Mouse (Mus musculus) megakaryocyte, embryonic 14.5 days (primary cell): ENCODE measurements around the gene Hist1h2ae. TPM values are rescaled to one million over a fixed set of nuclear protein-coding genes. Genes with fewer than 3 reads are reported as not detected.
"Not testable (repeated sequence)": the region's sequence is repeated elsewhere in the genome, so short reads cannot be mapped to it uniquely, and the experiment has no call there.

Experiments used
- H3K27me3 ChIP-seq: replicated peaks from 2 replicates; pipeline ENCODE3; 2012; ENCODE audit warnings: inconsistent platforms
- H3K36me3 ChIP-seq: replicated peaks from 2 replicates; pipeline ENCODE3; 2012; ENCODE audit warnings: low read length, inconsistent platforms, mixed read lengths
- H3K4me1 ChIP-seq: 2 replicates; pipeline ENCODE4 v1.6.1; 2012; ENCODE audit warnings: inconsistent platforms
- H3K4me3 ChIP-seq: replicated peaks from 2 replicates; pipeline ENCODE3; 2012; ENCODE audit warnings: moderate library complexity, mild to moderate bottlenecking, inconsistent platforms
- H3K9me3 ChIP-seq: 2 replicates; pipeline ENCODE4 v1.6.1; 2012; ENCODE audit warnings: inconsistent platforms
- FLI1 ChIP-seq: IDR thresholded peaks from 2 replicates; pipeline ENCODE4 v1.6.1; 2012; ENCODE audit warnings: low read length, inconsistent platforms, mixed read lengths
- GATA1 ChIP-seq: IDR thresholded peaks from 3 replicates; pipeline ENCODE4 v1.6.1; 2012; ENCODE audit warnings: mixed read lengths, low read length, inconsistent platforms, borderline replicate concordance
- polyA plus RNA-seq: library from polyadenylated mRNA; stranded (reverse); fragments of >175 nt; gene quantifications from 2 replicates; pipeline ENCODE4 v1.2.3, GENCODE M21; 2012; ENCODE audit warnings: low replicate concordance; ENCODE audit not compliant: insufficient read depth

Gene Hist1h2ae
- polyA plus RNA-seq, 1 experiment, result 13.6 TPM

GRCm38 (mm10) chr13:23584331-23584730, 13.3 kb upstream of the Hist1h2ae start:
- Histone ChIP-seq H3K36me3 (no peaks in the 10 kb centered on the region), H3K4me3 (peak overlapping the region; percentile 93), H3K4me1 (peaks cover 69% of the 10 kb centered on the region), H3K9me3 (no peaks in the 10 kb centered on the region), H3K27me3 (no peaks in the 10 kb centered on the region)
- TF ChIP-seq FLI1 (no peak), GATA1 (no peak)

- no peaks in the 10 kb centered on the region for H3K9me3 ChIP-seq
- no peaks in the 10 kb centered on the region for H3K27me3 ChIP-seq
- no peaks in the 10 kb centered on the region for H3K36me3 ChIP-seq
- H3K4me1 ChIP-seq, result peaks cover 61% of the 10 kb centered on the region
- TF ChIP-seq FLI1 (no peak), GATA1 (no peak)
- H3K4me3 ChIP-seq, result peak overlapping the region; percentile 88
Observed at GRCm38 (mm10) chr13:23583387-23584068, 12.5 kb upstream of the Hist1h2ae start.

- no peaks in the 10 kb centered on the region for H3K27me3 ChIP-seq
- TF ChIP-seq GATA1, result no peak
- no peak for TF ChIP-seq FLI1
- H3K9me3 ChIP-seq, result no peaks in the 10 kb centered on the region
- peaks cover 57% of the 10 kb centered on the region for H3K4me1 ChIP-seq
- H3K36me3 ChIP-seq, result no peaks in the 10 kb centered on the region
- H3K4me3 ChIP-seq, result peak overlapping the region; percentile 88
Observed at GRCm38 (mm10) chr13:23582219-23583056, 11.4 kb upstream of the Hist1h2ae start.

GRCm38 (mm10) chr13:23581408-23582218, 10.6 kb upstream of the Hist1h2ae start, which contains the start of gene Hist1h4d:
Hist1h4d (plus strand) TSS chr13:23581598.
- H3K4me3 ChIP-seq, result peak within 1 kb of the TSS; percentile 88
- H3K36me3 ChIP-seq, result no peaks in the 10 kb centered on the region
- no peaks in the 10 kb centered on the region for H3K27me3 ChIP-seq
- peaks cover 59% of the 10 kb centered on the region for H3K4me1 ChIP-seq
- no peaks in the 10 kb centered on the region for H3K9me3 ChIP-seq
- TF ChIP-seq GATA1 (no peak), FLI1 (no peak)

- TF ChIP-seq GATA1 (no peak), FLI1 (no peak)
- Histone ChIP-seq H3K27me3 (no peaks in the 10 kb centered on the region), H3K4me1 (peaks cover 50% of the 10 kb centered on the region), H3K9me3 (no peaks in the 10 kb centered on the region), H3K4me3 (no peak overlapping the region), H3K36me3 (no peaks in the 10 kb centered on the region)
Observed at GRCm38 (mm10) chr13:23577835-23578234, 6.8 kb upstream of the Hist1h2ae start.

GRCm38 (mm10) chr13:23576906-23577639, 6.1 kb upstream of the Hist1h2ae start:
- H3K27me3 ChIP-seq, result no peaks in the 10 kb centered on the region
- H3K36me3 ChIP-seq, result no peaks in the 10 kb centered on the region
- no peaks in the 10 kb centered on the region for H3K9me3 ChIP-seq
- H3K4me3 ChIP-seq, result peak overlapping the region; percentile 89
- TF ChIP-seq FLI1 (no peak), GATA1 (no peak)
- peaks cover 50% of the 10 kb centered on the region for H3K4me1 ChIP-seq

GRCm38 (mm10) chr13:23576351-23576881, 5.4 kb upstream of the Hist1h2ae start:
- Histone ChIP-seq H3K9me3 (no peaks in the 10 kb centered on the region), H3K4me3 (peak overlapping the region; percentile 89), H3K27me3 (no peaks in the 10 kb centered on the region), H3K36me3 (no peaks in the 10 kb centered on the region), H3K4me1 (peaks cover 44% of the 10 kb centered on the region)
- TF ChIP-seq GATA1 (no peak), FLI1 (no peak)

GRCm38 (mm10) chr13:23575864-23576313, 4.9 kb upstream of the Hist1h2ae start:
- not testable (repeated sequence) for H3K27me3 ChIP-seq, H3K36me3 ChIP-seq, H3K9me3 ChIP-seq
- peak overlapping the region; percentile 89 for H3K4me3 ChIP-seq
- H3K4me1 ChIP-seq, result peaks cover 38% of the 10 kb centered on the region
